Mouse (Mus musculus) MEL (cell line): ENCODE measurements around the gene Wdr31.

ENCODE experiments used
- CTCF ChIP-seq, 3 experiments: IDR thresholded peaks in 2 of 3; conservative IDR thresholded peaks in 1 of 3; 2 replicates each; pipeline ENCODE4 v1.5.1; 2011 to 2012; ENCODE audit warnings: low read length in 3 of 3, low read depth in 2 of 3, mild to moderate bottlenecking in 2 of 3, improper control_type of control experiment in 1 of 3, inconsistent platforms in 1 of 3, mixed read lengths in 1 of 3, moderate library complexity in 1 of 3; ENCODE audit not compliant: control insufficient read depth in 1 of 3, insufficient read depth in 1 of 3, poor library complexity in 1 of 3, severe bottlenecking in 1 of 3
- NELFE ChIP-seq: IDR thresholded peaks from 2 replicates; pipeline ENCODE4 v1.6.1; 2011; ENCODE audit warnings: low read depth, low read length, improper control_type of control experiment

DNA sequence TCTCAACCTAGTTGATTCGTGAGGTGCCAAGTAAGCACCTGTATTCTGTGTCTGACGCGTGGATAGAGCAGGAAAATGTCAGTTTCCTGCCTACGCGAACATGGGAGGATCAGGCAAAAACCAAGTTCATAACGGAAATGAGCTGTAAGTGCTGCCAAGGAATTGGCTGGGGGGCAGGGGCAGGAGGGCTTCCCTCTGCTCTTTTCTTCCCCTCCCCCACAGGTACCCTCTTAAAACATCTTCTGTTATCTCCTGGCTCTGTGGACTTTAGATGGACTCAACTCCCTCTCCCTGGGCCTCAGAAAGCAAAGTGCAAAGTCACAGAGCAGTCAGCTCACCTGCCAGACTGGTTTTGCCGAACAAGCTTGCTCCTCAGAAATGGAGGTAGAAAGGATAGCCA lies 32.3 kb upstream of the Wdr31 start:
- TF ChIP-seq NELFE (no peak; the same call in 1 of the 2 replicates), CTCF (IDR thresholded peaks at IDR 0.05 in 2 of 3, conservative IDR thresholded peaks at IDR 0.05 in 1 of 3; ENCODE audit: control insufficient read depth in 1 of 3, insufficient read depth in 1 of 3, low read depth in 2 of 3, low read length in 3 of 3, poor library complexity in 1 of 3, severe bottlenecking in 1 of 3) (no peak)
